Mouse (Mus musculus) stomach, postnatal 0 days (tissue): ENCODE data around the gene Atf6b.

Experiments
- CTCF ChIP-seq: IDR thresholded peaks from 2 replicates; pipeline ENCODE4 v1.5.1; 2016; ENCODE audit warnings: antibody characterized with exemption, low read depth, mild to moderate bottlenecking, moderate library complexity
- EP300 ChIP-seq: optimal IDR thresholded peaks from 2 replicates; pipeline ENCODE3; 2016; ENCODE audit warnings: antibody characterized with exemption

- no peak for TF ChIP-seq CTCF
- no peak for TF ChIP-seq EP300
Observed at GRCm38 (mm10) chr17:34629221-34629751, 17.7 kb upstream of the Atf6b start, which contains the start of gene Prrt1.
